Mouse (Mus musculus) stomach, postnatal 0 days (tissue): ENCODE results near the gene Wrap53. TPM values are rescaled to one million over a fixed set of nuclear protein-coding genes. Genes with fewer than 3 reads are reported as not detected.

Experiments used
- ATAC-seq: fragments of 200-750 bp; cut with Nextera tagmentation; 2 replicates; pipeline ENCODE4 v1.8.0; 2017; ENCODE audit not compliant: low FRiP score, low TSS enrichment
- DNase-seq: peaks from one replicate; pipeline ENCODE4 v3.0.0-alpha.2; 2016; ENCODE audit warnings: low spot score
- H3K27ac ChIP-seq: fragments of 300-500 bp; sonication (generic); replicated peaks from 2 replicates; pipeline ENCODE4 v1.5.1; 2014; ENCODE audit warnings: mild to moderate bottlenecking, control low read depth
- H3K27me3 ChIP-seq: fragments of 300-500 bp; sonication (generic); 2 replicates; pipeline ENCODE4 v1.6.1; 2014; ENCODE audit warnings: low read length; ENCODE audit not compliant: control insufficient read depth, insufficient read depth
- H3K36me3 ChIP-seq: fragments of 300-500 bp; sonication (generic); 2 replicates; pipeline ENCODE4 v1.6.1; 2014; ENCODE audit warnings: low read length, mixed read lengths; ENCODE audit not compliant: control insufficient read depth, insufficient read depth
- H3K4me1 ChIP-seq: fragments of 300-500 bp; sonication (generic); replicated peaks from 2 replicates; pipeline ENCODE4 v1.6.1; 2014; ENCODE audit warnings: antibody characterized with exemption; ENCODE audit not compliant: control insufficient read depth, insufficient read depth
- H3K4me2 ChIP-seq: fragments of 300-500 bp; sonication (generic); replicated peaks from 2 replicates; pipeline ENCODE4 v1.6.1; 2014; ENCODE audit warnings: low read depth, mild to moderate bottlenecking, control low read depth, moderate library complexity
- H3K4me3 ChIP-seq: fragments of 300-500 bp; sonication (generic); 2 replicates; pipeline ENCODE4 v1.5.1; 2014; ENCODE audit warnings: low read depth, low read length, control low read depth
- H3K9ac ChIP-seq: fragments of 300-500 bp; sonication (generic); 2 replicates; pipeline ENCODE4 v1.6.1; 2014; ENCODE audit warnings: mild to moderate bottlenecking, low read length, control low read depth, mixed read lengths
- H3K9me3 ChIP-seq: fragments of 300-500 bp; sonication (generic); 2 replicates; pipeline ENCODE4 v1.6.1; 2016; ENCODE audit warnings: low read length; ENCODE audit not compliant: control insufficient read depth
- CTCF ChIP-seq: IDR thresholded peaks from 2 replicates; pipeline ENCODE4 v1.5.1; 2016; ENCODE audit warnings: antibody characterized with exemption, low read depth, mild to moderate bottlenecking, moderate library complexity
- EP300 ChIP-seq: optimal IDR thresholded peaks from 2 replicates; pipeline ENCODE3; 2016; ENCODE audit warnings: antibody characterized with exemption
- WGBS: fragments of 180-500 bp; shearing (Covaris S2); extraction: QIAGEN DNeasy Blood & Tissue Kit; methylation state at CpG from one replicate; pipeline ENCODE4 v1.1.7; 2014; 5-methylcytosine and 5-hydroxymethylcytosine counted together
- polyA plus RNA-seq: library from polyadenylated mRNA; unstranded; fragments of >200 nt; fragmentation: Nextera tagmentation; extraction: Ambion mirVana; gene quantifications from 2 replicates; pipeline ENCODE4 v1.2.1, GENCODE M21; 2015

Gene Wrap53
- polyA plus RNA-seq, 1 experiment from 2014 or later: 9.0 TPM

DNA sequence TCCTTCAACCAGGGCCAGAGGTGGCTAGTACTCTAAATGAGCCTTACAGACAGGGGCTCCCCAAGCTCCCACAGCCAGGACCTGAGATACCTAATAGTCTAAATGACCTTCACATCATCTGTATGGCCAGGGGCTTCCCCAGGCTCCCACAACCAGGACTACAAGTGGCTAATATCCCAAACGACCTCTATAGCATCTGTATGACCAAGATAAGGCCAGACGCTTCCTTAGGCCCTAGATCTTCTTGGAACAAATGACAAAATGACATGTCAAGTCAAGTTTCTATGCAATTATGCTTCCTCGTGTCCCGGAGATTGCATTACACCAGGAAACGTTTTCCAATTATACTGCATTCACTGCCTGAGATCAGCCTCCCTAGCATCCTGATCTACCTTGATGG lies 3.7 kb downstream of the Wrap53 start:
- no peak for ATAC-seq
- WGBS: 53% methylated on average over 5 of the region's 5 CpGs
- Histone ChIP-seq H3K27me3 (no peaks in the 10 kb centered on the region), H3K27ac (no peak overlapping the region), H3K4me3 (no peak overlapping the region), H3K4me1 (0 out of 2 replicates have a peak, but pooled peaks cover 8% of the 10 kb centered on the region), H3K36me3 (0 out of 2 replicates have a peak, but pooled peaks cover 4% of the 10 kb centered on the region), H3K9ac (no peak overlapping the region), H3K9me3 (no peaks in the 10 kb centered on the region), H3K4me2 (no peak overlapping the region)
- no peak for DNase-seq
- TF ChIP-seq CTCF (no peak), EP300 (no peak)

DNA sequence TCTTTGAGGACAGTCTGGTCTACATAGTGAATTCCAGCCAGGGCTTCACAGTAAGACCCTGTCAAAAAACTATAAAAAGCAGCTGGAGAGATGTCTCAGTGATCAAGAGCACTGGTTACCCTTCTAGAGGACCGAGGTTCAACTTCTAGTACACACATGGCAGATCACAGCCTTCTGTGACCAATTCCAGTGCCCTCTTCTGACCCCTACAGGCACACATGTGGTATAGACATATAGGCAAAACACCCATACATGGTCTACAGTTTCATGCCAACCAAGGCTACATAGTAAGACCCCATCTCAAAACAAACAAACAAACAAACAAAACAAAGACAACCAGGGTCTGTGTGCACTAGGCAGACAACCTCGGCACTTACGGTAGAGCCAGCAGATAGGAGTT lies 4.8 kb downstream of the Wrap53 start:
- no peak for TF ChIP-seq EP300
- peak; percentile 76 for TF ChIP-seq CTCF
- H3K4me2 ChIP-seq: no peak overlapping the region
- ATAC-seq: no peak
- H3K4me1 ChIP-seq: 0 out of 2 replicates have a peak, but pooled peaks cover 8% of the 10 kb centered on the region
- no peak overlapping the region for H3K27ac ChIP-seq
- DNase-seq: no peak
- WGBS: 60% methylated on average over 3 of the region's 3 CpGs
- H3K27me3 ChIP-seq: no peaks in the 10 kb centered on the region
- H3K9me3 ChIP-seq: no peaks in the 10 kb centered on the region
- no peak overlapping the region for H3K9ac ChIP-seq
- H3K4me3 ChIP-seq: no peak overlapping the region
- H3K36me3 ChIP-seq: peaks cover 4% of the 10 kb centered on the region; the same call in 1 of the 2 replicates

DNA sequence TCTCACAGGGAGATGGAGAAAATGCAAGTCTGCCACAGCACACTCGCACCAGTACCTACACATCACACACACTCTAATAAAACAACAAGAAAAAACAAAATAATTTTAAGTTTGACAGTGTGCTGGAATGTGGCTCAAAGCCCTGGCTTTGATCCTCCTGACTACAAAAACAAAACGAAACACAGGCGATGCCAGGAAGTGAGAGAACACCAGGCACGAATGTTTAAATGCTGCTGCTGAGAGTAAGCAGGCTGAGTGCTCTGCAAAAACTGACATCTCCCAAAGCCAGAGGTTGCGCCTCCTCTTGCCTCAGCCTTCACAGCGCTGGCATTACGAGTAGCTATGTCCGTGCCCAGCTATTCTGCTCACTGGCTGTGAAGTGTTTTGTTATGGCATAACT lies 14.9 kb downstream of the Wrap53 start:
- WGBS: 76% methylated on average over 8 of the region's 8 CpGs
- Histone ChIP-seq H3K36me3 (no peaks in the 10 kb centered on the region; the same call in 1 of the 2 replicates), H3K9me3 (no peaks in the 10 kb centered on the region), H3K4me2 (no peak overlapping the region), H3K4me3 (no peak overlapping the region), H3K27ac (no peak overlapping the region), H3K9ac (no peak overlapping the region), H3K27me3 (no peaks in the 10 kb centered on the region), H3K4me1 (no peaks in the 10 kb centered on the region)
- DNase-seq (no peak), ATAC-seq (no peak)
- no peak for TF ChIP-seq EP300

DNA sequence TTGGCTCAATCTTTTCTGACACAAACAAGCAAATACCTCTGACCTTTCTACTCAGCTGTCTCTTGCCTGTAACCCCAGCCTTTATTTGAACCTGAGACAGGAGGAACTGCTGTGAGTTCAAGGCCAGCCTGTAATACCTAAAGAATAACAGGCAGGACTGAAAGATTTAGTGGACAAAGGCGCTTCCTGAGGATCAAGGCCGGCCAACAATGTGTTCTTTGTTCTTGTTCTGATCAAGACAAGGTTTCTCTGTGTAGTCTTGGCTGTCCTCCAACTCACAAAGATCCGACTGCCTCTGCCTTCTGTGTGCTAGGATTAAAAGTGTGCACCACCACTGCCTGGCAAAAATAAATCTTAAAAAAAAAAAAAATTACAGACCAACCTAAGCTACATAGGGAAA lies 15.7 kb downstream of the Wrap53 start:
- WGBS: 59% methylated on average over 3 of the region's 3 CpGs

DNA sequence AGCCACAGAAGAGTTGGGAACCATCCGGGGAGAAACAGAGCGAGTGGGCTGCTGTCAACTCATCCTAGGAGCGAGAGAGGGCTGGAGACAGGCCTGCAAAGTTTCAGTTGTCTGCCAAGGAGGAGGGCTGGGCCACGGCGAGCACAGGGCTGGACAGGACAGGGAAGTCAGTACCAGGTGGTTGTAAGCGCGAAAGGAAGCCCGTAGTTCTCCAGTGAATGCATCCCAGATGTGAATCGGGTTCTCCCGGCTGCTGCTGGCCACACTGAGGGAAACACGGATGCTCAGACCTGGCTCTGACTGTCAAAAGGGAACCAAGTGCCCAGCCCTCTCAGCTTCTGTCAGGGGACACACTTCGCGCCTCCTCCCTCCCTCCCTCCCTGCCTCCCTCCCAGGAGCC lies 16.7 kb downstream of the Wrap53 start:
- no peak for TF ChIP-seq CTCF
- TF ChIP-seq EP300: no peak
- Histone ChIP-seq H3K9ac (no peak overlapping the region), H3K36me3 (no peaks in the 10 kb centered on the region; the same call in 1 of the 2 replicates), H3K9me3 (no peaks in the 10 kb centered on the region), H3K27ac (no peak overlapping the region), H3K4me3 (no peak overlapping the region), H3K27me3 (no peaks in the 10 kb centered on the region; the same call in 1 of the 2 replicates), H3K4me1 (no peaks in the 10 kb centered on the region), H3K4me2 (no peak overlapping the region)
- DNase-seq (no peak), ATAC-seq (no peak)
- 80% methylated on average over 13 of the region's 13 CpGs for WGBS

More for the DNA sequence above, 15.7 kb downstream of the Wrap53 start:
- Histone ChIP-seq H3K27me3 (no peaks in the 10 kb centered on the region; the same call in 1 of the 2 replicates), H3K36me3 (no peaks in the 10 kb centered on the region; the same call in 1 of the 2 replicates), H3K4me2 (no peak overlapping the region), H3K4me3 (no peak overlapping the region), H3K4me1 (no peaks in the 10 kb centered on the region), H3K27ac (no peak overlapping the region), H3K9me3 (no peaks in the 10 kb centered on the region), H3K9ac (no peak overlapping the region)
- no peak for TF ChIP-seq CTCF
- TF ChIP-seq EP300: no peak
- ATAC-seq (no peak), DNase-seq (no peak)

DNA sequence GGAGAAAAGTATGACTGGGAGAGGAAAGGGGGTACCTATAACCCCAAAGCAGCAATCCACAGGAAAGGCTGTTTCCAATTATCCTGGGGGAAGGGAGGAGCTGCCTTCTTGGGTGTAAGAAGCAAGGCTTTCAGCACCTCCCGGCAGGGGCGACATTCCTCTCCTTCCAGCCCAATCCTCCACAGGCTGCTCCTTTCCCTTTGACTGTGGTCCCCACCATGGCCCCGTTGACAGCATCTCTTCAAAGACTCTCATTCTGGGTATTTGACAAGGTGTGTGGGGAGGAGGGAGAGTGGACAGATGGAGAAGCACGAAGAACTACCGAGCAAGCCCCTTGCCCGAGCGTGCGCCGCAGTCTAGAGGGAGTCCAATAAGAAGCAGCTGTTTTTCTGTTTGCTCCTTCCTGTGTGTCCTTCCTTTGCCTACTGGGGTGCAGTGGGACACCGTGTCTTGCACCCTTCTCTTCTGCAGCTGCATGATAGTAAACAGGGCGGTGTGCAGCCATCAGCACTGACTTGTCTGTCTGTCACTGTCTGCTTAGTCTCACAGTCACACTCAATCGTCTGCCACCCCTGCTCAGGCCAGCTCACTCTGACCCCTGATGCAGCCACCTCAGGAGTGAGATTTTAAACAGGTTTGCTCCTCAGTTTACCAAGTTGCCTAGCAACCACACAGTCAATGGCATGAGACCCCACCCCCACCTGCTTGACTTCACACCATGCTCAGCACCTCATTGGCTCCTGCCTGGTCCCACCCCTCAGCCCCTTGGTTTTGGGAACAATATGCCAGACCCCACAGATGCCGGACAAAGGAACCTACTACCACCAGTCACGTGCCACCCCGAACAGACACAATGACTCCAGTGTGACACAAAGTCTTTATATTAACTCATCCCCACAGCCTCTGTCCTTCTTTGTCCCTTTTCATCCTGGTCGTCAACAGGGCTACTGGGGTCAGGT lies 18.9 kb downstream of the Wrap53 start:
- no peak overlapping the region for H3K4me2 ChIP-seq
- no peak for TF ChIP-seq CTCF
- no peak for TF ChIP-seq EP300
- no peaks in the 10 kb centered on the region for H3K9me3 ChIP-seq
- no peak overlapping the region for H3K27ac ChIP-seq
- ATAC-seq: peak; percentile 9; the same call in 1 of the 2 replicates
- no peaks in the 10 kb centered on the region for H3K4me1 ChIP-seq
- WGBS: 54% methylated on average over 16 of the region's 16 CpGs
- H3K36me3 ChIP-seq: no peaks in the 10 kb centered on the region; the same call in 1 of the 2 replicates
- DNase-seq: no peak
- no peaks in the 10 kb centered on the region; the same call in 1 of the 2 replicates for H3K27me3 ChIP-seq
- no peak overlapping the region for H3K9ac ChIP-seq
- H3K4me3 ChIP-seq: no peak overlapping the region; the same call in 1 of the 2 replicates
